Mouse (Mus musculus) liver, embryonic 18 days (tissue): ENCODE data around the gene Pdgfd. TPM values are rescaled to one million over a fixed set of nuclear protein-coding genes. Genes with fewer than 3 reads are reported as not detected.

Experiments
- polyA plus RNA-seq: library from polyadenylated mRNA; depleted of rRNA; stranded (reverse); fragments of >200 nt; gene quantifications from 2 replicates; pipeline ENCODE4 v1.2.3, GENCODE M21; 2012; rRNA removed

The Pdgfd gene
- polyA plus RNA-seq: 0.47 and 0.52 TPM in 2 replicates

GRCm38 (mm10) chr9:6168391-6169037 is at the start of gene Pdgfd:
Gene Pdgfd, plus strand, starts transcription at chr9:6168584.

DNA sequence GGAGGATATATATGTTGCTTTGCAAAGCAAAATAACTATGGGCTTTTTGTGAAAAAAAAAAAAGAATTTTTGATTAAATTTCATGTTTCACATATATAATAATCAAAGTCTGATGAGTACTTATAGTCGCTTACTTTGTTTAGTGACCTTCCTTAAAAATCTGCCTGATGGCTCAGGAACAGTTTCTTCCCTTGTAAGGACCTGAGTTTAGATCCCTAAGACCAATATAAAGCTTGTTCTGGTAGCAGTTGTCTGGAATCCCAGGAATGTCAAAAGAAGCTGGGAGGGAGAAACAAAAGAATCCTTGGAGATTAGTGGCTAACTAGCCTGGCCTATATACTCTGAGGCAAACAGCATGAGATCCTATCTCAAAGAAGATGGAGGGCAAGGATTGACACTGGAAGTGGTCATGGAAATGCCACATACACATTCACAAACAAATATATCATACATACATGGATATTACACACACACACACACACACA is 101.5 kb downstream of the Pdgfd start, which contains the start of gene Ddi1:
Ddi1 (minus strand) TSS at position 51 of the 485 bp plus-strand sequence.

Other genes starting within 250 kb of the Pdgfd start
- not detected in 2 replicates for gene Ddi1, start 101.3 kb downstream of the Pdgfd start, polyA plus RNA-seq